Mouse (Mus musculus): ENCODE measurements around the gene Slc35a1.
"Not testable (repeated sequence)": the region's sequence is repeated elsewhere in the genome, so short reads cannot be mapped to it uniquely, and the experiment has no call there.

Gene Slc35a1

GRCm38 (mm10) chr4:34686874-34687567 lies at the start of gene Slc35a1:
Gene Slc35a1 (minus strand): TSS chr4:34687438.
- peak; percentile 90 to 91 for DNase-seq (ENCODE audit: low spot score in 2 of 2)

- no peak for DNase-seq (ENCODE audit: low spot score in 2 of 2)
These were observed 47.2 kb upstream of the Slc35a1 start for GRCm38 (mm10) chr4:34734461-34734860.

GRCm38 (mm10) chr4:34733415-34733814 lies 46.2 kb upstream of the Slc35a1 start:
- DNase-seq (ENCODE audit: low spot score in 2 of 2), result not testable (repeated sequence)

- peak in 1 of 2 experiments; percentile 8 for DNase-seq (ENCODE audit: low spot score in 2 of 2)
These were observed 42.7 kb upstream of the Slc35a1 start, which contains the start of gene Cfap206 for GRCm38 (mm10) chr4:34729851-34730341. Gene Cfap206 (minus strand): TSS chr4:34730206.

DNA sequence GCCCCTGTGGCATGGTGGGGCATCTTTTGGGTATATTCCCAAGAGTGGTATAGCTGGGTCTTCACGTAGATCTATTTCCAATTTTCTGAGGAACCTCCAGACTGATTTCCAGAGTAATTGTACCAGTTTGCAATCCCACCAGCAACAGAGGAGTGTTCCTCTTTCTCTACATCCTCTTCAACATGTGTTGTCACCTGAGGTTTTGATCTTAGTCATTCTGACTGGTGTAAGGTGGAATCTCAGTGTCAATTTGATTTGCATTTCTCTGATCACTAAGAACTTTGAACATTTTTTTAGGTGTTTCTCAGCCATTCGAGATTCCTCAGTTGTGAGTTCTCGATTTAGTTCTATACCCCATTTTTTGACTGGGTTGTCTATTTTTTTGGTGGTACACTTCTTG lies 38.5 kb upstream of the Slc35a1 start:
- DNase-seq (ENCODE audit: low spot score in 2 of 2), result not testable (repeated sequence)

DNA sequence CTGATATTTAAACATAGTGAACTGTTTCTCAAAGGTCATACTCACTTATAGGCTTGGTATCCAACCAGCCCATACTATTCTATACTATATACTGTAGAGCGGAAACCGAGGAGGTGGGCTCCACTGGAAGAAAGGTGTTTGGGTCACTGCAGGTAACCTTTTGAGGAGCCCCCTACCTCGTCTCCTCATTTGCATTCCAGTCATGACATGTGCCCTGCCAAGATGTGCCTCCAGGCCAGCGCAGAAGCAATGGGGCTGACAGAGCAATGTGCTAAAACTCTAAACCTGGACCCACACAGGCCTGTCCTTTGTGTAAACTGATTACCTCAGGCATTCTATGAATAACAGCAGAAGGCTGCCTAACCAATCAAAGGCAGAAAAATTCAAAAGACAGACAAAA lies 37.1 kb upstream of the Slc35a1 start:
- no peak for DNase-seq (ENCODE audit: low spot score in 2 of 2)

- no peak for DNase-seq (ENCODE audit: low spot score in 2 of 2)
These were observed 35.9 kb upstream of the Slc35a1 start for GRCm38 (mm10) chr4:34723186-34723585.

DNA sequence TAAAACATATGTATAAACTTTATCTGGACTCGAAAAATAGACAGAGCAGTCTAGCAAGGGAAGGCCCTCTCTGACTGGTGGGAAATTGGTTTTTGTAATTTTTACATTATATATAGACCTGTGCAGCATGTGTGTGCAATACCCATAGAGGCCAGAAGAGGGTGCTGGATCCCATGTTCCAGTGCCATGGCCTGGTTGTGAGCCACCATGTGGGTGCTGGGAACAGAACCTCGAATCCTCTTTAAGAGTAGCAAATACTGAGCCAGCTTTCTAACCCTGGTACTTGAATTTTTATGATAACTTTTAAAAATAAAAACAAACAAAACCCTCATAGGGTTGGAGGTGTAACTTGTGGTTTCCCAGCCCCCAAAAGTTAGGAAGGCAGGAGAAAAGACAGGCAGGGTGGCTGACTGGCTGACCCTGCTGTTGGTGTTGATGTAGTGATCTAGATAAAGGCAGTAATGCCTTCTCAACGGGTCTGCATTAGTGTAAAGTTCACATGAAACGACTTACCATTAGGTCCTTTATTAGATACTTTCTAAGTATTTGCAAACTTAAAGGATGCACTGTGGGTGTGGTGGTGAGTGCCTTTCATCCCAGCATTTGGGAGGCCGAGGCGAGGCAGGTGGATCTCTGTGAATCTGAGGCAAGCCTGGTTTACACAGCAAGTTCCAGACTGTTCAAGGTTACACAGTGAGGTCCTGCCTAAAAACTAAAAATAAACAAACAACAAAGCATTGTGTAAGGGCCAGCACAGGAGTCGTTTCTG lies 33.1 kb upstream of the Slc35a1 start:
- DNase-seq (ENCODE audit: low spot score in 2 of 2), result no peak

DNA sequence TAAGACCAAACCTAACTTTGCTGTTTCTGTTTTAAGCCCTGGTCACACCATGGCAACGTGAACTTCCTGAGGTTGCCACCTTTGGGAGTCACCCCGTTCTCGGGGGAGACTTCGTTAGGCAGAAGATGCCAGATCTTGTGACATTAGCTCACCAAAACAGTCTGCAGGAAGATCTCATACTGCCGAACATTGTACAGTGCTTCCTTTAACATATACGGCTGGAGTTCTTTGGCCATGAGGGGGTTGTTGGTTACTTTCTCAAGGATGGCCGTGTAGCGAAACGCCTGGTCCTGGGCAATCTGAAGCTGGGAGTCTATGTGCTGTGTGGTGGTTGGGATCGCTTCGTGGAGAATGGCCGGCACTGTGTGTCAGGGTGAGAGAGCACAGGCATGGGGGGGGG lies 32.2 kb upstream of the Slc35a1 start:
- DNase-seq (ENCODE audit: low spot score in 2 of 2), result no peak

GRCm38 (mm10) chr4:34715062-34715461 lies 27.8 kb upstream of the Slc35a1 start:
- no peak for DNase-seq (ENCODE audit: low spot score in 2 of 2)

DNA sequence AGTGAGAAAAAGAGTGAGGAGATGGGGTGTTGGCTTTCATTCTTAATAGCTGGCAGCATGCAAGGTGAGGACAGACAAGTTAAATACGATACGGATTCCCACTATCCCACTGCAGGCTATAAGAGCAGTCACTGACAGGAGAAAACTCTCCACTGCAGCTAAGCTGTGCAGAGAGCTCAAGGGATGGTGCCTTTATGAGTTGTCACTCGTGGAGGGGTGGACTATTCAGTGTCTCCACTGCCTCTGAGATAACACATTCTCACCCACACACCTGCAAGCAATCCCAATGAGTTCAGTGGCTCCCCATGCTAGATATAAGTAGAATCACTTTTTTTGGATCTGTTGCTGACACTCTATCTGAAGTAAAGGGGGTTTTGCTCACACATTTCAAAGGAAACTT lies 20.9 kb upstream of the Slc35a1 start:
- DNase-seq (ENCODE audit: low spot score in 2 of 2), result no peak

- no peak for DNase-seq (ENCODE audit: low spot score in 2 of 2)
These were observed 20.0 kb upstream of the Slc35a1 start for GRCm38 (mm10) chr4:34707248-34707647.

- no peak for DNase-seq (ENCODE audit: low spot score in 2 of 2)
These were observed 15.8 kb upstream of the Slc35a1 start for GRCm38 (mm10) chr4:34703029-34703428.

GRCm38 (mm10) chr4:34702231-34702630 lies 15.0 kb upstream of the Slc35a1 start:
- DNase-seq (ENCODE audit: low spot score in 2 of 2), result no peak

GRCm38 (mm10) chr4:34701528-34701927 lies 14.3 kb upstream of the Slc35a1 start:
- no peak for DNase-seq (ENCODE audit: low spot score in 2 of 2)

DNA sequence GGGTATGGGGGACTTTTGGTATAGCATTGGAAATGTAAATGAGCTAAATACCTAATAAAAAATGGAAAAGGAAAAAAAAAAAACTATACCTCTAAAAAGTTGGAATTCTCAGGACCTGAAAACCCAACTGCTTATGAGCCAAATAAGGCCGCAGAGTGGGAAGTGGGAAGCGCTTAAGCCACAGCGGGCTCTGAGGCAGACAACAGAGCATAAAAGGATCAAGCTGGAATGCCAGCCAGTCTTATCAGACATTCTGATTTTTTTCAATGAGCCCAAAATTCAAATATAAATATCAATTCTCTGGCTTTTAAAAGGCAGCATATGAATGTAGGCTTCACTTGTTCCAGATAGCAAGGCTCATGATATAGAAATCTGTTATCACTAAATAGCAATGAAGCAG lies 783 bp upstream of the Slc35a1 start:
- no peak for DNase-seq (ENCODE audit: low spot score in 2 of 2)

DNA sequence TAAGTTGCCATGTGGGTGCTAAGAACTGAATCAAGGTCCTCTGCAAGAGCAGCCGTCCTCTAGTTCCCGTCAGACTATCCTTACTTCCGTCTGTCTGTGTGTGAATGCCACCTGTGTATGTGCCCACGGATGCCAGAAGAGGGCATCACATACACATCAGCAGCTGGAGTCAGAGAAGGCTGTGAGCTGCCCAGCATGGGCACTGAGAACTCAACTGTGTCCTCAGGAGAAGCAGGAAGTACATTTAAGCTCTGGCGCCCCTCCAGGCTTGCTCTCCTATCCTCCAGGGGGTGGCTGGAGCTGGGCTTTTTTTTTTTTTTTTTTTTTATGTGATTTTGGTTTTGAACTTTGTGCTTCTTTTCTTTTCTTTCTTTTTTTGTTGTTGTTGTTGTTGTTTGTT lies 6.7 kb downstream of the Slc35a1 start:
- DNase-seq (ENCODE audit: low spot score in 2 of 2), result no peak

DNA sequence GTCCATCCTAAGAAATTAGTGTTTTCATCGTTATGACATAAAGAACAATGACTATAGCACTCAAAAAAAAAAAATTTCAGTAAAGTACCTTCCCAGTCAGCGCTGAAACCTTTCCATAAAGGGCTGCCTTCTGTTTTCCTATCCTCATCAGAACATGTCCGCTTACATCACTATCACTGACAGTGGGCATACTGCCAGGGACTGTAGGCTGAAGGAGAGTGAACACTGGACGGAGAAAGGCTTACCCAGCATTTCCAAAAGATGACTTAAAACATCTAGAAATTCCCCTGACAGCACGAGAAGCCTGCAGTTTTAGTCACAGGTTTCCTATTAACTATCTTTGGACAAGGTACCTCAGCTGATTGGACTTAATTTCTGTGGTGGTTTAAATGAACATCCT lies 13.5 kb downstream of the Slc35a1 start:
- no peak for DNase-seq (ENCODE audit: low spot score in 2 of 2)

DNA sequence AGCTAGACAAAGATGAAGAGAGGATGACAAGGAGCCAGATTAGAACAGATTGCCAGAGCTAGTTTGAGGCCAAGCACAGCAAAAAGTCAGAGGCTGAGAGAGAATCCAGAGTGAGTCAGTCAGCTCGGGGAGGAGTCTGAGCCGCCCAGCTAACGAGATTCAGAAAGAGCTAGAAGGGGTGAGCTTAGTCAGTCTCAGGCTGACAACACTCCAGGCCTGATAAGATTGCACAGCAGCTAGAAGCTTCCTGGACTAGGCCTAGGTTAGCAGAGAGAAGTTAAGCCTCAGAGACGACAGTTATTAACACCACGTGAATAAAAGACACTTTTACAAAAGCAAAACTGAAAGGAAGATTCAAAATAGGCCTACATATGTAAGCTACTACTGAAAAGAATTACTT lies 19.3 kb downstream of the Slc35a1 start:
- DNase-seq (ENCODE audit: low spot score in 2 of 2), result no peak

DNA sequence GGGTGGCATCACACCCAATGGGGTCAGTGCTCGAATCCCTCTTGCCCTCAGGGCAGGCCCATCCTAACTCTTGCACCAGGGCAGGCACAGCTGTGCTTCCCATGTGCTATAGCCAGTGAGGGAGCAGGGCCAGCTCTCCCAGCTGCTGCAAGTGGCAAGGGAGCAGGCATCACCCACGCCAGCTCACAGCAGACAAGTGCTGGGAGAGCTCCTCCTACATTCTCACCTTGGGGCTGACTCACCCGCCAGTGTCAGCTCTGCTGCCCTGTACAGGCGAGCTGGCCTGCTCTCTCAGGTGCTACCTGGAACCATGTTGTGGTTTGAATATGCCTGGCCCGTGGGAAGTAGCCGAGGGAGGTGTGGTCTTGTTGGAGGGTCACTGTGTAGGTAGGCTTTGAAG lies 25.3 kb downstream of the Slc35a1 start:
- DNase-seq (ENCODE audit: low spot score in 2 of 2), result no peak

- DNase-seq (ENCODE audit: low spot score in 2 of 2), result no peak
These were observed 25.7 kb downstream of the Slc35a1 start for GRCm38 (mm10) chr4:34661514-34661913.

- no peak for DNase-seq (ENCODE audit: low spot score in 2 of 2)
These were observed 28.2 kb downstream of the Slc35a1 start for GRCm38 (mm10) chr4:34659012-34659411.

- DNase-seq (ENCODE audit: low spot score in 2 of 2), result no peak
These were observed 31.1 kb downstream of the Slc35a1 start for GRCm38 (mm10) chr4:34656101-34656500.
